Mouse (Mus musculus) cerebellum, adult 2 months (tissue): ENCODE data around the gene Mrps16. TPM values are rescaled to one million over a fixed set of nuclear protein-coding genes. Genes with fewer than 3 reads are reported as not detected.

Experiments used
- DNase-seq, 2 experiments: peaks; one replicate each; pipeline ENCODE4 v3.0.0; 2021
- H3K27ac ChIP-seq: fragments of 200-500 bp; 2 replicates; pipeline ENCODE4 v1.5.1; 2012; ENCODE audit warnings: low read length, control low read depth, inconsistent platforms; ENCODE audit not compliant: insufficient read depth
- H3K27me3 ChIP-seq: fragments of 200-500 bp; 2 replicates; pipeline ENCODE4 v1.6.1; 2012; ENCODE audit warnings: inconsistent platforms, mild to moderate bottlenecking, low read length, moderate library complexity; ENCODE audit not compliant: control insufficient read depth, insufficient read depth
- H3K4me1 ChIP-seq: fragments of 200-500 bp; 2 replicates; pipeline ENCODE4 v1.6.1; 2011; ENCODE audit warnings: low read length; ENCODE audit not compliant: control insufficient read depth, insufficient read depth
- H3K4me3 ChIP-seq: fragments of 200-500 bp; replicated peaks from 2 replicates; pipeline ENCODE3; 2011; ENCODE audit warnings: mild to moderate bottlenecking, low read depth, low read length, control low read depth; ENCODE audit not compliant: insufficient read depth
- CTCF ChIP-seq: fragments of 200-500 bp; IDR thresholded peaks from 2 replicates; pipeline ENCODE4 v1.5.1; 2011; ENCODE audit warnings: low read depth, mild to moderate bottlenecking, control low read depth, low read length, moderate library complexity, borderline replicate concordance; ENCODE audit not compliant: insufficient read depth
- POLR2A ChIP-seq: fragments of 200-500 bp; IDR thresholded peaks from 2 replicates; pipeline ENCODE4 v1.6.1; 2011; ENCODE audit warnings: low read length, control low read depth, borderline replicate concordance; ENCODE audit not compliant: insufficient read depth
- WGBS: fragments of 180-500 bp; shearing (Covaris S2); methylation state at CpG from one replicate; pipeline ENCODE4 v1.1.7; 2018; 5-methylcytosine and 5-hydroxymethylcytosine counted together
- polyA plus RNA-seq: library from polyadenylated mRNA; depleted of rRNA; stranded (reverse); fragments of >200 nt; gene quantifications from 2 replicates; pipeline ENCODE4 v1.2.3, GENCODE M21; 2012

Gene Mrps16
- polyA plus RNA-seq, 1 experiment = 53.5 TPM

DNA sequence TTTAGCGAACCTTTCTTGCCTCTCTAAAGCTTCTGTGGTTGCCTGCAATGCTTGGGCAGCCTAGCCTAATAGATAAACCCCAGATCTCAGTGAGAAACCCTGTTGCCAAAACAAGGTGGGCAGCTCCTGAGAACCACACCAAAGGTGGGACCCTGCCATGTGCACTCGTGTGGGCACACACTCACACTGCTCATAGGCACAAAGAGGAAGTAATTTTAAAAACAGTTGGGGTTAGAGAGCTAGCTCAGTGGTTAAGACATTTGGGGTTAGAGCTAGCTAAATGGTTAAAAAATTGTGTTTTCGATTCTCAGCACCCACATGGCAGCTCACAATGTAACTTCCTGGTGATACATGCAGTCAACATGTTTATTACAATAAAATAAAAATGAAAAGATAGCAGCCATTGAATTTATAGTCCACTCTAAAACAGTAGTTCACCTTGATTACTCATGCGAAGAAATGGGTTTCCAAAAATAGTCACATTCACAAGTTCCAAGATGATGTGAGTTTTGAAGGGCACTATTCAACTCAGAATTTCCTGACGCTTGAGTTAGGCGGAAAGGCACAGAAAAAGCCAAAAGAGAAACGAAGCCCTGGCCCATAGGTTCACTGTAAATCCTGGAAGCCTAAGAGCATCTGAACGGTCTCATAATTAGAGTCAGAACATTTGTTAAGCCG, 13.5 kb downstream of the Mrps16 start:
- TF ChIP-seq POLR2A = no peak
- no peak for TF ChIP-seq CTCF
- no peak for DNase-seq
- no peak overlapping the region for H3K4me3 ChIP-seq
- H3K4me1 ChIP-seq = no peaks in the 10 kb centered on the region
- no peaks in the 10 kb centered on the region for H3K27me3 ChIP-seq
- no peak overlapping the region for H3K27ac ChIP-seq
- WGBS = 89% methylated on average over 9 of the region's 9 CpGs

GRCm38 (mm10) chr14:20379087-20379640, 14.3 kb downstream of the Mrps16 start:
- H3K4me1 ChIP-seq = no peaks in the 10 kb centered on the region
- no peak for TF ChIP-seq POLR2A
- no peak for TF ChIP-seq CTCF
- 89% methylated on average over 5 of the region's 5 CpGs for WGBS
- H3K4me3 ChIP-seq = no peak overlapping the region
- DNase-seq = no peak
- H3K27me3 ChIP-seq = no peaks in the 10 kb centered on the region
- no peak overlapping the region for H3K27ac ChIP-seq

DNA sequence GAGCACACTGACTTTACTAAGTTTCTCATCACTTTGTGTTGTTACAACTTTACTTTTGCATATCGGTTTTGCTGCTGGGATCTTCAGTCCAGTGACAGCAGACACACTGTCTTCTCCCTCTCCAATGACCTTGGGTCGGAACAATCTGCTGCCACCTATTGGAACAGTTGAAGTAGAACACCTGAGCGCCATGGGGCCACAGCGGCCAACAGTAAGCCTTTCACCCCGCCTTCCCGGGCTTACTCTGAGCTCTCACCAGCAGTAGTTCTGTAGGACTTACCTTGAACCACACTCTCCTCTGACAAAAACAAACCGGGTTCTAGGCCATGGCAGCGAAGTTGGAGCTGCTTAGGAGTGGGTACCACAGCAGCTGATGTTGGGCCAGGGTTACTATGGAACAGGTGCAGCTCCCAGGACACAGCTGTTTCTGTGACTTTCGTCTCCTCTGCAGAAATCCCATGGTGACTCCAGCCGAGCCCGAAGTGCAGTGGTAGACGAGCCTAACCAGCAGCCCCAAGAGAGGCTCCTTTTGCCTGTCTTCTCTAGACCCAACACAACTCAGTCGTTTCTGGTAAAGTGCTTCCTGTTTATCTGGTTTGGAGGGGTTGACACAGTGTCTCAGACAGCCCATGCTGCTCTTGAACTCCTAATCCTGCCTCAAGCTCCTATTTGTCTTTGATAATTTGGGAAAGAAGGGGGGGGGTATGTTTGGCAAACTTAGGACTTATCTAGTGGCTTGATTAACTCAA, 14.9 kb downstream of the Mrps16 start:
- peak; percentile 42 to 48 for DNase-seq
- Histone ChIP-seq H3K4me3 (no peak overlapping the region), H3K4me1 (no peaks in the 10 kb centered on the region), H3K27ac (no peak overlapping the region), H3K27me3 (no peaks in the 10 kb centered on the region)
- WGBS = 31% methylated on average over 13 of the region's 13 CpGs
- TF ChIP-seq CTCF (peak; percentile 60; the same call in 1 of the 2 replicates), POLR2A (no peak)

DNA sequence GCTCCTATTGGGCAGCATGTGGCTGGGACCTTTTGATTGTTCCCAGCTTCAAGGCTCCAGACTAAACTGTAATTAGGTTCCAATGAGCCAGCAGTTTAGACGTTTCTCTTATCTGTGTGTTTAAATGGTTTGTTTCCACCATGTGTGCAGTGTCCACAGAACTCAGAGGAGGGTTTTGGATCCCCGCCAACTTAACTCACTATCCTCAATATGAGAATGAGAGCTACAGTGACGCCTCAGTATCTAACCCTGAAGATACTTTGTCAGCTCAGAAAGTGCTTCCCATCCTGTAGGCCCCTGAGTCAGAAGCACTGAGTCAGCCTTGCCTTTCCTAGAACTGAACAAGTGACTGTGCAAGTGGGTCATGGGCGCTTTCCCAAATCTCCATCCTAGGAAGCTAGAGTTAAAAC, 16.3 kb downstream of the Mrps16 start:
- Histone ChIP-seq H3K4me3 (no peak overlapping the region), H3K4me1 (no peaks in the 10 kb centered on the region; the same call in 1 of the 2 replicates), H3K27ac (no peak overlapping the region), H3K27me3 (no peaks in the 10 kb centered on the region)
- DNase-seq = no peak
- TF ChIP-seq POLR2A (no peak), CTCF (no peak)
- WGBS = 70% methylated on average over 4 of the region's 4 CpGs

- DNase-seq = no peak
- 90% methylated on average over 1 of the region's 1 CpGs for WGBS
- H3K27me3 ChIP-seq = no peaks in the 10 kb centered on the region
- H3K4me3 ChIP-seq = no peak overlapping the region
- H3K27ac ChIP-seq = no peak overlapping the region
- H3K4me1 ChIP-seq = no peaks in the 10 kb centered on the region; the same call in 1 of the 2 replicates
- TF ChIP-seq POLR2A = no peak
- no peak for TF ChIP-seq CTCF
These were observed 21.6 kb downstream of the Mrps16 start for GRCm38 (mm10) chr14:20371854-20372253.

GRCm38 (mm10) chr14:20370798-20371197, 22.6 kb downstream of the Mrps16 start:
- no peak for DNase-seq
- TF ChIP-seq POLR2A (no peak), CTCF (no peak)
- 84% methylated on average over 7 of the region's 7 CpGs for WGBS
- no peak overlapping the region for H3K4me3 ChIP-seq
- H3K27me3 ChIP-seq = no peaks in the 10 kb centered on the region
- no peaks in the 10 kb centered on the region; the same call in 1 of the 2 replicates for H3K4me1 ChIP-seq
- H3K27ac ChIP-seq = no peak overlapping the region

DNA sequence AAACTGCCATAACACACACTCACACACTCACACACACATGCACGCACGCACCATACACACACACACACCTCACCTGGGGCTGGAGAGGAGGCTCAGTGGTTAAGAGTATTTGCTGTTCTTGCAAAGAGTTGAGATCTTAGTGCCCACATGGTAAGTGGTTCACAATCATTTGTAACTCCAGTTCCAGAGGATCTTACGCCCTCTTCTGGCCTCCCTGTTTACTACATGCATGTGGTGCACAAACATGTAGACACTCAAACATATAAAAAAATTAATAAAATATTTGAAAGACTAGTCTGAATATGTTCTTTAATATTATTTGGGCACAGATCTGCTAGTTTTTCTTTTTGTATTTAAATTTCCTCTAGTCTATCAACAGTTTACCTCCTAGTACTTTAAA, 25.2 kb downstream of the Mrps16 start:
- 98% methylated on average over 3 of the region's 3 CpGs for WGBS
- H3K27me3 ChIP-seq = no peaks in the 10 kb centered on the region
- H3K4me3 ChIP-seq = no peak overlapping the region
- H3K27ac ChIP-seq = no peak overlapping the region
- DNase-seq = no peak
- no peaks in the 10 kb centered on the region; the same call in 1 of the 2 replicates for H3K4me1 ChIP-seq
- TF ChIP-seq POLR2A (no peak), CTCF (no peak)

- H3K4me3 ChIP-seq = no peak overlapping the region
- no peaks in the 10 kb centered on the region for H3K4me1 ChIP-seq
- no peak for TF ChIP-seq CTCF
- H3K27me3 ChIP-seq = no peaks in the 10 kb centered on the region
- H3K27ac ChIP-seq = no peak overlapping the region
- WGBS = 95% methylated on average over 4 of the region's 4 CpGs
- DNase-seq = no peak
These were observed 30.2 kb downstream of the Mrps16 start for GRCm38 (mm10) chr14:20363230-20363629.
